Mouse (Mus musculus): ENCODE data around the gene Bcas1. TPM values are rescaled to one million over a fixed set of nuclear protein-coding genes. Genes with fewer than 3 reads are reported as not detected.

The Bcas1 gene
- total RNA-seq, 1 experiment = 2.9 TPM

- DNase-seq (ENCODE audit: low read depth, low spot score) = no peak
- Histone ChIP-seq H3K9me3 (ENCODE audit: control insufficient read depth, insufficient read depth, low read depth, low read length) (no peaks in the 10 kb centered on the region), H3K4me3 (ENCODE audit: insufficient read depth in 1 of 2, low read depth in 1 of 2, low read length in 2 of 2, poor library complexity in 1 of 2, severe bottlenecking in 1 of 2) (no peak overlapping the region), H3K4me1 (ENCODE audit: control insufficient read depth in 2 of 2, insufficient read depth in 2 of 2, low read length in 2 of 2, poor library complexity in 1 of 2) (peaks cover 2 to 5% of the 10 kb centered on the region in 2 experiments; a peak in 2 of 4 replicates), H3K27ac (ENCODE audit: insufficient read depth, low read depth, low read length, poor library complexity, severe bottlenecking) (no peak overlapping the region), H3K9ac (ENCODE audit: insufficient read depth, low read depth, low read length, poor library complexity, severe bottlenecking) (no peak overlapping the region), H3K36me3 (ENCODE audit: control insufficient read depth, insufficient read depth, low read length, poor library complexity, severe bottlenecking) (no peaks in the 10 kb centered on the region)
- TF ChIP-seq ZC3H11A (IDR thresholded peaks at IDR 0.05; ENCODE audit: borderline replicate concordance, low read depth, low read length) (no peak), CHD2 (IDR thresholded peaks at IDR 0.05; ENCODE audit: low read depth, low read length) (no peak), ZNF384 (IDR thresholded peaks at IDR 0.05; ENCODE audit: low read depth, low read length) (no peak), MAFK (IDR thresholded peaks at IDR 0.05; ENCODE audit: insufficient read depth, low read depth, low read length) (no peak), HCFC1 (IDR thresholded peaks at IDR 0.05; ENCODE audit: borderline replicate concordance, insufficient read depth, low read length) (no peak)
- in situ Hi-C loops (cut with MboI; ENCODE audit: low sequenced_read_pairs in 2 of 2, unreplicated experiment in 2 of 2) = no loop called here
Observed at GRCm38 (mm10) chr2:170316774-170317173, 110.9 kb downstream of the Bcas1 start.

DNA sequence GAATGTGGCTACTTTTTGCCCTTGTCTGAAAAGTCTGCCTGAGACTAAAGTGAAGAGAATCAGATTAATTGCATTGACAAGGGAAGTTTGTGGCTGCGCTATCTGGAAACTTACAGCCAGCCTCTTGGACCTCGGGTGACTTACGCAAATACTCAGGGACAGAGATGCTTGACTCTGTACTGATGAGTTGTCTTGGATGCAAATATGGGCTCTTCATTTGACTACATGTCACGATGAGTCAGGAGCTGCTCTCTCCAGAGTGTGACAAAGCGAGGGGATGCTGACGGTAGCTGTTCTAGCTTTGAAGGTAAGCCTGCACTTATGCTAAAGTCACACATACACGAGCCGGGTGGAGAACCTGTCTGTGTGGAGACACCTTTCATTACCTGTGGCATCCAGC lies 111.3 kb downstream of the Bcas1 start:
- H3K4me1 ChIP-seq (ENCODE audit: control insufficient read depth in 2 of 2, insufficient read depth in 2 of 2, low read length in 2 of 2, poor library complexity in 1 of 2) = peaks cover 2 to 5% of the 10 kb centered on the region in 2 experiments; a peak in 2 of 4 replicates
- no peaks in the 10 kb centered on the region for H3K9me3 ChIP-seq (ENCODE audit: control insufficient read depth, insufficient read depth, low read depth, low read length)
- H3K27ac ChIP-seq (ENCODE audit: insufficient read depth, low read depth, low read length, poor library complexity, severe bottlenecking) = no peak overlapping the region
- in situ Hi-C loops (cut with MboI; ENCODE audit: low sequenced_read_pairs in 2 of 2, unreplicated experiment in 2 of 2) = no loop called here
- H3K4me3 ChIP-seq (ENCODE audit: insufficient read depth in 1 of 2, low read depth in 1 of 2, low read length in 2 of 2, poor library complexity in 1 of 2, severe bottlenecking in 1 of 2) = no peak overlapping the region
- H3K9ac ChIP-seq (ENCODE audit: insufficient read depth, low read depth, low read length, poor library complexity, severe bottlenecking) = no peak overlapping the region
- DNase-seq (ENCODE audit: low read depth, low spot score) = no peak
- no peaks in the 10 kb centered on the region for H3K36me3 ChIP-seq (ENCODE audit: control insufficient read depth, insufficient read depth, low read length, poor library complexity, severe bottlenecking)
- TF ChIP-seq CHD2 (IDR thresholded peaks at IDR 0.05; ENCODE audit: low read depth, low read length) (no peak), ZNF384 (IDR thresholded peaks at IDR 0.05; ENCODE audit: low read depth, low read length) (no peak), HCFC1 (IDR thresholded peaks at IDR 0.05; ENCODE audit: borderline replicate concordance, insufficient read depth, low read length) (no peak), ZC3H11A (IDR thresholded peaks at IDR 0.05; ENCODE audit: borderline replicate concordance, low read depth, low read length) (no peak), MAFK (IDR thresholded peaks at IDR 0.05; ENCODE audit: insufficient read depth, low read depth, low read length) (no peak)

DNA sequence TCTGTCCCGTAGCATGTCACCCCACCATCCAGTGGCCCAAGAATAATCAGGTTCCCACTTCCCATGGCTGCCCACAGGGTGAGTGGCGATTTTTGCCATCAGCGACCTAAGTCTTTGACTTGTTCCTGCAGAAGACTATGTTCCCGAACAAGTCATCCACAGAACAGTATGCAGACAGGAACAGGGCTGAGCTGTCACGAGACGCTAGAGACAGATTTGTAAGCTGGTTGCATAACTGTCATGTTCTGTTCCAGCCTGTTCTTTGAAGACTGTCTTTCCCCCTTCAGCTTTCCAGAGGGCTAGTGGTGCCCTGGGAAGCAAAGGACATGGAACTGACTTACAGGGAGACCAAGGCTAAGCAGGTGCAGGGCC lies 116.7 kb downstream of the Bcas1 start:
- no peak overlapping the region for H3K4me3 ChIP-seq (ENCODE audit: insufficient read depth in 1 of 2, low read depth in 1 of 2, low read length in 2 of 2, poor library complexity in 1 of 2, severe bottlenecking in 1 of 2)
- TF ChIP-seq MAFK (IDR thresholded peaks at IDR 0.05; ENCODE audit: insufficient read depth, low read depth, low read length) (no peak), HCFC1 (IDR thresholded peaks at IDR 0.05; ENCODE audit: borderline replicate concordance, insufficient read depth, low read length) (no peak), ZC3H11A (IDR thresholded peaks at IDR 0.05; ENCODE audit: borderline replicate concordance, low read depth, low read length) (no peak), CHD2 (IDR thresholded peaks at IDR 0.05; ENCODE audit: low read depth, low read length) (no peak)
- no peak overlapping the region for H3K27ac ChIP-seq (ENCODE audit: insufficient read depth, low read depth, low read length, poor library complexity, severe bottlenecking)
- in situ Hi-C loops (cut with MboI; ENCODE audit: low sequenced_read_pairs in 2 of 2, unreplicated experiment in 2 of 2) = no loop called here
- peaks cover 4% of the 10 kb centered on the region in 2 experiments; a peak in 3 of 4 replicates for H3K4me1 ChIP-seq (ENCODE audit: control insufficient read depth in 2 of 2, insufficient read depth in 2 of 2, low read length in 2 of 2, poor library complexity in 1 of 2)
- no peaks in the 10 kb centered on the region for H3K36me3 ChIP-seq (ENCODE audit: control insufficient read depth, insufficient read depth, low read length, poor library complexity, severe bottlenecking)
- DNase-seq (ENCODE audit: low read depth, low spot score) = no peak
- no peak overlapping the region for H3K9ac ChIP-seq (ENCODE audit: insufficient read depth, low read depth, low read length, poor library complexity, severe bottlenecking)
- no peaks in the 10 kb centered on the region for H3K9me3 ChIP-seq (ENCODE audit: control insufficient read depth, insufficient read depth, low read depth, low read length)

GRCm38 (mm10) chr2:170310310-170310987 lies 117.2 kb downstream of the Bcas1 start:
- TF ChIP-seq ZNF384 (IDR thresholded peaks at IDR 0.05; ENCODE audit: low read depth, low read length) (no peak), MAFK (IDR thresholded peaks at IDR 0.05; ENCODE audit: insufficient read depth, low read depth, low read length) (no peak), CHD2 (IDR thresholded peaks at IDR 0.05; ENCODE audit: low read depth, low read length) (no peak), ZC3H11A (IDR thresholded peaks at IDR 0.05; ENCODE audit: borderline replicate concordance, low read depth, low read length) (no peak), HCFC1 (IDR thresholded peaks at IDR 0.05; ENCODE audit: borderline replicate concordance, insufficient read depth, low read length) (no peak)
- Histone ChIP-seq H3K36me3 (ENCODE audit: control insufficient read depth, insufficient read depth, low read length, poor library complexity, severe bottlenecking) (no peaks in the 10 kb centered on the region), H3K9ac (ENCODE audit: insufficient read depth, low read depth, low read length, poor library complexity, severe bottlenecking) (no peak overlapping the region), H3K9me3 (ENCODE audit: control insufficient read depth, insufficient read depth, low read depth, low read length) (no peaks in the 10 kb centered on the region), H3K27ac (ENCODE audit: insufficient read depth, low read depth, low read length, poor library complexity, severe bottlenecking) (no peak overlapping the region), H3K4me1 (ENCODE audit: control insufficient read depth in 2 of 2, insufficient read depth in 2 of 2, low read length in 2 of 2, poor library complexity in 1 of 2) (peaks cover 4% of the 10 kb centered on the region in 2 experiments; a peak in 3 of 4 replicates), H3K4me3 (ENCODE audit: insufficient read depth in 1 of 2, low read depth in 1 of 2, low read length in 2 of 2, poor library complexity in 1 of 2, severe bottlenecking in 1 of 2) (no peak overlapping the region)
- no peak for DNase-seq (ENCODE audit: low read depth, low spot score)
- in situ Hi-C loops (cut with MboI; ENCODE audit: low sequenced_read_pairs in 2 of 2, unreplicated experiment in 2 of 2) = no loop called here

All from ES-E14 (cell line).